Mouse (Mus musculus): ENCODE measurements at regions not wholly inside any gene's neighbourhood (a gene's known extent, or its start where the extent isn't known, plus 50 kb on each side); places are given as distances from the start of the nearest gene placed in this dataset.
A peak's percentile ranks its signal among the peaks of the same experiment; 100 is the strongest.
"Not testable (repeated sequence)": the region's sequence is repeated elsewhere in the genome, so short reads cannot be mapped to it uniquely, and the experiment has no call there.

DNA sequence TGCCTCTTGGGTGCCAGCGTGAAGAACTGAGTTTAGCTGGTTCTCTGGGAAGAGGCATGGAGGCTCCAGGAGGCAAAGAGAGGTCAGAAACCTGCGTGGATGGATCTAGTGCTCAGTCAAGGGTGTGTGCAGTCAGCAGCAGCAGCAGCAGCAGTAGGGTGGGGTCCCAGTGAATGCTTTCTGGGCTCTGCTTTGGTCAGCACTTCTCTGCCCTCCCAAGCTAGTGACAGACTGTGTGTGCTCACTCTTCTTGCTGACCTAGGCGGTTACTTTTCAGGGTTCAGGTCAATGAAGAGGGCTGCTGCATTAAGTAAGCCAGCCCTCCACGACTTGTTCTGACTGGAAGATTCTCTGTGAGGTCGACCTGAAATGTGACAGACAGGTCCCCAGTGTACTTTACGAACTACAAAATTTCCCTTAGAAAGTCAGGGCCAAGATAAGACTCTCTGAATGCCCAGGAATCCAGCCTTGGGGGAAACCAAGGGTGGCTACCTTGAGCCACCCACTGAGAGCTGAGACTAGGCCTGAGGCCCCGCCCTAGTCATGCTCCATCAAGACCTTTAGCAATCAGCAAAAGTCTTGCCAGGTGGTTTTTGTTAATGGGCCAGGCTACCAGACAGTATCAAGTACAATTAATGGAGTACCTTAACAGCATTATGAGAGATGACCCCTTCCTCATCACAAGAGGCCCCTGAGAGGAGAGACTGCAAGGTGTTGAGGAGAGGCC, 114.9 kb upstream of the Lemd2 start:
- DNase-seq (ENCODE audit: low spot score in 2 of 2) = no peak

DNA sequence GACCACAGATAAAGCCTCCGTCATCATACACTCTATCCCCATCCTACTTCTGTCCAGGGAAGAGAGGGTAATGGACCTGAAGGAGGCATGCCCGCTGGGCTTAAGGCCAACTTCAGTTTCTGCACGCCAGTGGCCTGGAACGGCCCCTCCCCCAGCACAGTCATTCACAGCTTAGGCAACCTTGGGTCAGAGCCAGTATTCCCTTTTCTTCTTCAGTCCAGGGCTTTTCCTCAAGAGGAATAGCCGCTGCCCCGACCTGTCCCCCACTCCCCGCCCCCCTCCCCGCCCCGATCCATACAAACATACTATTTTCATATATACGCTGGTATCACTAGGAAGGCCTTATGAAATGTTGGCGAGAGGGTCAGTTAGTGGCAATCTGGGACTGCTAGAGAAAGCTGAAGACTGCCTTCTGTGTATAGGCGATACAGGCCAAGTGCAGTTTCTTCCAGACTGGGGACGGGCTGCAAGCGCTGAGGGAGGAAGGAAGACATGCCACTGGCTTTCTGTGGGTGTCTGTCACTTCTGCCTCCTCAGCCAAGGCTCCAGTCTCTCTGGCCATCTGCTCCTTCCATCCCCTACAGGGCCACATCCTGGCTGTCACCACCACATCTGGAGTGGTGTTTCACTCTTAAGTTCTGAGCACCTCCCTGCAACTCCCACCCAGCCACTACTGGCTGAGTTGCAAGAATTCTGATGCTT, 113.5 kb upstream of the Lemd2 start:
- DNase-seq (ENCODE audit: low spot score in 2 of 2) = peak in 1 of 2 experiments; percentile 68

DNA sequence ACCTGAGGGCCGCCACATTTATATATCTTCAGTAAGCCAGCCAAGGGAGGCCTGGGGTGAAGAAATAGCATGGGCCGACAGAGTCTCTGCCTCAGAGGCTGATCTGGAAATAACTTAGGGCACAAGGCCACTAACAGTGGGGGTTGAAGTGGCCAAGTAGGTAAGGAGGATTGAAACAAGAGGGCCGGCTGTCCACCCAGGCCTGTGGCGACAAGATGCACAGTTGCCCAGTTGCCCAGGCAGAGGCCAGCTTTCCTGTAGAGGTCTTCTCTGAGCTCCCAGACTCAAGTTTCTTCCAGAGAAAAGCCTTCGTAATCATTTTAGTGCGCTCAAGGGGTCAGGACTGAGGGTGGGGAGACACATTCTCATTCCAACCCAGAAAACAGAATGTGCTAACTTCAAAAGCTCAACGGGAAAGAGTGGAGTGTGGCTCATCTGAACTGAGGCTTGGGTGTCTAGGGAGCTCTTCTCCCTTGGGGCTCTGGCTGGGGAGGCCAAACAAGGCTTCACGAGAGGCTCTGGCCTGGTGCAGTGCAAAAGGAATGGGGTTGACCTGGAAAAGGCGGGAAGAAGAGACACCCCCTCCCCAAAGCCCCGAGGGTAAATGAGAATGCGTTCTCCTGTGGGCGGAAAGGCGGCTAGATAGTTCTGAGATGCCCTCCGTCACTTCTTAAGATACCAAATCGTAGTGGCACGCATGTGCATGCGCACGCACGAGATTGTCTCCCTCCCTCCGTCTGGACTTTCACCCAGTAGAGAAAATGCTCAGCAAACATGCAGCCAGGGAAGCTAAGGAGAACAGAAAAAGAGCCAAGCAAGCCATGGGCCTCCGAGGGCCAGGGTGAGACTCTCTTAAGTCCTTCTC, 112.7 kb upstream of the Lemd2 start:
- no peak for DNase-seq (ENCODE audit: low spot score in 2 of 2)

DNA sequence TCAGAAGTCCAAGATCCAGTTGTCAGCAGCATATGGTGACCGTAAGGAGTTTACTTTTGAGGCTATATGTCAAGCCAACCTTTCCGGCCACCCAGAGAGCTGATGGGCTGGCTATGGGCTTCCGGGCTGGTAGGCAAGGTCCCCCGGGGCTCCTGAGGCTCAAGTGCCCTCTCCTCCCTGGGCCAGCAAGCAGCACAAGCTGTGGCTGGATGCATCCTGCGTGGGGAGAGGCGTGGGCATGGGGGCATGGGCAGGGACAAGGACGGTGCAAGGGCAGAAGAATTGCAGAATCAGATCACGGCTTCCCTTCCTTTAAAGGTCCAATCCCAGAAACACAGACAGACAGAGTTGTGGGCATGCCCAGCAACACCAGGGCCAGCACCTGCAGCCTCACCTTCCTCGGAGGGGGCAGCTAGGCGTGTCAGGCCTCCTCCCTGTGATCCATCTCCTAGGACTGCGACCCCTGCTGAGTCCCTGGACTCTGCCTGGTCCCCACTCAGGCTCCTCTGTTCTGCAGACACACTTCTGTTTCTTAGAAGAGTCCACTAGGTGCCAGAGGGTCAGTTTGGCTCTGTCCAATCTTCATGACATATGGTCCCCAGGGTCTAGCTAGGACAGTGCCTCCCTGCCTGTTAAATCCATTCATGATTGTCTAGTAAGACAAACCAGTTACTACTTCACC, 111.8 kb upstream of the Lemd2 start:
- no peak for DNase-seq (ENCODE audit: low spot score in 2 of 2)

DNA sequence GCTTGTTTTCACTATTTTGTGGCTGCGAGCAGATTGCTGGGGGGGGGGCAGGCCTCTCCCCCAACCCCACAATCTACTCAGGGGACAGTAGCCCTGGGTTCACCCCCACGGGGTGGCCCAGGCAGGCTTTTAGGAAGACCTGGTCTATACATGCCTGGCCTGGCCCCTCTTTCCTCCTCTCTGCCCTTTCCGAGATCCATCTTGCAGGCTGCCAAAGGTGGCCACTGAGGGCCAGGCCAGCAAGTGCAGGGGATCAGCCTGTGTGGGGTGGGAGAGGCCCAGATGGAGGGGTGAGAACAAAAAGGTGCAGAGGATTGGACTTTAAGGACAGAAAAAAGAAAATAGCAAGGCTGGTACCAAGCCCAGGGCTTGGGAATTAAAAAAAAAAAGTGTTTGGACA, 111.2 kb upstream of the Lemd2 start:
- DNase-seq (ENCODE audit: low spot score in 2 of 2) = no peak

DNA sequence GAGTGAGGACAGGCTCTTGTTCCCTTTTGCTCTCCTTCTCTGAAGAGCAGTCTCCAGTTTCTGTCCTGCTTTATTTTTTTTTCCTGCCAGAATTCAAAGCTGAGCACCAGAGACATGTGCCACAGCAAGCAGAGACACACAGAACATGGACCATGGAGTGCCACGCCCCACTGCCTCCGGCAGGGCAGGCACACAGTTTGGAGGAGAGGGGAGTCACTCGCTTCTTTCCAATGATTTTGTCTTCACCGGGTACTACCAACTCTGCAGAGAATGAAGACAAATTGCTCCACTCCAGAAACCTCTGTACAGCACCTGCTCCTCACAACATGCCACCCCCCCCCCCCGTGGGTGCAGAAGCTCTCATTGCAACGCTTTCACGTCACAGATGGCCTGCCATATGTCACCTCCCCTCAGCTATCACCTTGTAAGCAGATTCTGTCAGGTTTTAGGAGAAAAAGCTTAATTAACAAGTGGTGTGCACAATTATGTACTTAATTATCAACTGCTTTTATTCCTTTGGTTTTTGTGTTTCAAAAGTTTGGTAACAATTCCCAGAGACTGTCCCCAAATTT, 110.6 kb upstream of the Lemd2 start:
- DNase-seq (ENCODE audit: low spot score in 2 of 2) = no peak

DNA sequence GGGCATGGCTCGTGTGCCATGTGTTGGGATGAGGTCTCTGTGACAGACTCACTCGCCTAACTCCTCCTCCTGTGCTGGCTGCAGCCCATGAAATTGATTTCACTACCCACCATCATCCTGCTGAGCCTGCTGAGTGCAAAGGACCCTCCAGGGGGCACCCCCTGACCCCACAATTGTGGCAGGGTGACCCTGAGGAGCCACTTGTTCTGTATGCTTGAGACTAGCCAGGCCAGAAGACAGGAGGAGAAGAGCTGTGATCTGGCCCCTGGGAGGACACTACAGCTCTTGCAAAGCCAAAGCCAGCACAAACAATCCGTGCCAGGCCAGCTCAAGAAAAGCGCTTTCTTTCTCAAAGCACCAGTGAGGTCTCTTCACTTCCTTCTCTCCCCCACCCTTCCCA, 104.7 kb upstream of the Lemd2 start:
- DNase-seq (ENCODE audit: low spot score in 2 of 2) = no peak

DNA sequence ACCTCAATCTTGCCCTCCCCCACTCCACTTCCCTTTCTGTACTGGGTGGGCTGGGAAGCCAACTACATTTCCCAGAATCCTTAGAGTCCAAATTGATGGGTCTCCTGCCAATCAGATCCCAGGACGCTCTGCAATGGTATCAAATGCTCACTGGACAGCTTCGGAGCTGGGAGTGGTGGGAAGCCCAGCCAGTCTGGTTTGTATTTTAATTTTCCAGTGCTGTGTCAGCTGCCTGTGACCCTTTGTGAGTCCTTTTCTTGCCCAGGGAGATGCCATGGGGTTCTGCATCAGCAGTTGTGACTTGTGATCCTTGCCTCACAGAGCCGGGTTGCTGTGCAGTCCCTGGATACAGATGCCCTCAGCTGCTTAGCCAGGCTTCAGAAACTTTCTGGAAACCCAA, 100.6 kb upstream of the Lemd2 start:
- no peak for DNase-seq (ENCODE audit: low spot score in 2 of 2)

DNA sequence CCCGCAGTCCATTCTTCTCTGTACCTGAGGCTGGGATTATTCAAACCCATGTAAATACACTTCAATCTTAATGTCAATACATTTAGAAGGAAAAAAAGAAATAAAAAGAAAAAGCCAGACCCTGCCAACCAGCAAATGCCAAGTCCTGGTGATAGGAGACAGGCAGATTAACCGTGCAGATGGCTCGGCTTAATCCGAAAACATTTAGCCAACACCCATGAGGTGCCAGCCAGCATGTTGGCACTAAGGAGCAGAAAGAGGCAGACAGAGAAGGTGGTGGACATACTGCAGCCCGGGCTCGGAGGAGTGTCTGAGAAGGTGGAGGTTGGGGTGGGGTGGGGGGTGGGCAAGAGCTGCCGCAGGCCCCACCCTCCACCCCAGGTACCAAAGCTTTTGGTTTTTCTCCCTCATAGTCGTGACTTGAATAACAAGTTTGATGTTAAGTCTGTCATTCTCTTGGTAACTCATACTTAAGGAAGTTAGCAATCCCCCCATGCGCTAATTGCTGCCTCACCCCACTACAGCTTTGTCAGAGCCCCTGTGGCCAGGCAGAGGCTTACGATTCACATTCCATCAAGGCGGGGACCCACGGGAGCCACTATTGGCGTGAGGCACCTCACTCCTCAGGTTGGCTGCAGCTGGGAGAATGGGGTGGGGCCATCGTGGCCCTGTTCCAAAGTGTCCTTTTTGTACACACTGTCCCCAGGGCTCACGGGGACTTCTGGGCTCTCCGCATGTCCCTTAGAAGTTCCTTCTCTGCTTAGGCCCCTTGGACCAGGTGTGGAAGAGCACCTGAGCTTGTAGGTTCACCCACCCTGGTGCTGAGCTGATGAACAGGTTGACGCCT, 99.6 kb upstream of the Lemd2 start:
- DNase-seq (ENCODE audit: low spot score in 2 of 2) = no peak

DNA sequence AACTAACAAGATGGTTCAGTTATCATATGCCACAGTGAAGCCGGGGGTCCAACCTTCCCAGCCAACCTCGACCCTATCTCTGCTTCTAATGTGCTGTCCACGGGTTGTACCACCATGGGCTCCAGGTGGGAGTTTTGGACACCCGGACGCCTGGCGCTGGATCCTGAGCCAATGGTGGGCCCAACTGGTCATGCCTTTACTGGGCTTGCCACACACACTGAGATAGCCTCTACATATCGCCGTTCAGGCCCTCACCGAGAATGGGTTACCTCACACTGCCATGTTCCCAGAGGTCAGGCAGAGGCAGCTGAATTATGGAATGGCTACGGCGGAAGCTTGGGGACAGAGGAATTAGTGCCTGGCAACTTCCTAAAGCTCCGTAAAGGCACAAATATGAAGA, 98.8 kb upstream of the Lemd2 start:
- no peak for DNase-seq (ENCODE audit: low spot score in 2 of 2)

DNA sequence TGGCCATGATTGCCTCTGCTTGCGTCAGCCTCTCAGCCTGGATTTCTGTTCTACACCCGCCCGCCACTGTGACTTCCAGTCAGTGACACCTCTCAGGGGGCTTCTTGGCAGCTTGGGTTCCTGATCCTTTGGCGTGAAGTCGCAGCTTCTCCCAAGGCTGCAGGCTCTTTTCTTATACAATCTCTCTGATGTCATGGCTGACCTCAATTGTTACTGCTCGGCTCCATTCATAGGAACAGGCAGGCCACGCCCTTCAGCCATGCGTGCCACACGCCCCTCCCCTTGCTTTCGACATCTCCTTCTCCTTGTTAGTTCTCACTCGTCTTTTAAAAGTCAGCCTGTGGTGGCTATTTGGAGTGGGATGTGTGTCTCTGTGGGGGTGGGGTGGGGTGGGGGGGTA, 97.1 kb upstream of the Lemd2 start:
- no peak for DNase-seq (ENCODE audit: low spot score in 2 of 2)

DNA sequence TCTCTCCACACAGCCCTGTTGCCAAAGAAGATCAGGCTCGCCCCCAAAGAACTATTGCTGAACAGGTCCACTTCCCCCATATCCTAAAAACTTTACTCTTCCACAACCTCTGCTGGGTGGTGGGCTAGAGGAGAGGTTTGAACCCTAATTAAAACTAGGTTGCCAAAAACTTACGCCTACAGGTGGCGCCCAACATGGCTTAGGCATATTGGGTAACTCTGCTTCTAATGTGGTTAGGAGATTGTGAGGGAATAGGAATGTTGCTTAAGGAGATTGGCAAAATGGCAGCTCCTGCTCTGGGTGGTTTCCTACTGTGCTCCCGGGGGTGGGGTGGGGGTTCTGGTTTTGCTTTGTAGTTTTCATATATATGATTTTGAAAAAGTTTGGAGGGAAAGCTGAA, 95.0 kb upstream of the Lemd2 start:
- no peak for DNase-seq (ENCODE audit: low spot score in 2 of 2)

DNA sequence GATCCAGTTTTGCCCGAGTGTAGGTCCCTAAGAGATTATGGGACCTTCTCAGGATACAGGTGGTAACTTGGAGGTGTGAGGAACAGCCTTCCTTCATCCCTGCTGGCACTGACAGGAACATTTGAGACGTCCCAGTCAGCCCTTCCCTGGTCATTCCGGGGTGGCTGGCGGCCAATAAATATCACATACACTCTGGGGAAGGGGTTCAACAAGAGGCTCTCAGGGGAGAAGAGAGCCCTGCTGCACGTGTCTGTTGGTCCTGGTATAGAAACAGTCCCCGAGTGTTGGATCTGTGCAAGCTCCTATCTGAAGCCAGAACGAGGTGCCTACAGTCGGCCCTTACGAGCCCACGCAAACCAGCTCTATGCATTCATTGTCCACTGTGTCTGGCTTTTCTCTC, 94.1 kb upstream of the Lemd2 start:
- DNase-seq (ENCODE audit: low spot score in 2 of 2) = no peak

DNA sequence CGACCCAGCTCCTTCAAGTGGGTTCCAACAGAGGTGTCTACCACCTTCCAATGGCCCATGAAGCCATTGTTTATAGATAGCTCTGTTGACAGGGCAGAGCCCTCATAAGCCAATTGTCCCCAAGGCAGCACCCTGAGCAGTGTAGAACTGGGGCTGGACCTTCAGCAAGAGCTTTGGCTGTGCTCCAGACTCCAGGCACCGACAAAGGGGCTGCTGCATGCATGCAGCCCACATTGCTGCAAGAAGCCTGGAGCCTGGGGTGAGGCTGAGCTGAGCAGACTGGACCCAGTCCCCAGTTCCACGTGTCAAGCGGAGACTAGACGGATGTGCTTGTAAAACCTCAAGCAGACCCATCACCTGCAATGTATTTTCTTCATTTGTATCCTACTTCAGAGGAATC, 91.9 kb upstream of the Lemd2 start:
- DNase-seq (ENCODE audit: low spot score in 2 of 2) = no peak

DNA sequence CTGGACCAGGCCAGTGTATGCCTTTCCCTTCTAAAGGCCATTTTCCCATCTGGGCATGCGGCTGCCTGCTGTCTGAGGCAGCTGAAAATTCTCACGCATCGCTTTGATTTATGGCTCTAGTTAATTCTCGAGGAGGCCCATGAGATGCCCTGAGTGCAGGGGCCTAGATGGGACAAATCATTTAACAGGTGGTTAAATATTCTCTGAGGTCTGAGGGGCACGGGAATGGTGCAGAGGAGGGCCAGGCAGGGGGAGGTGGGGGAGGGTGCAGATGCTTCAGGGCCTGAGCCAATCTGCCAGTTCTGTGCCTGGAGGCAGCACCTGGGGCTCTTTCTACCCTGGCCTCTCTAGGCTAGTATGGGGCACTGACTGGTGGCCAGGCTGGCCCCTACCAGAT, 89.9 kb upstream of the Lemd2 start:
- DNase-seq (ENCODE audit: low spot score in 2 of 2) = no peak

DNA sequence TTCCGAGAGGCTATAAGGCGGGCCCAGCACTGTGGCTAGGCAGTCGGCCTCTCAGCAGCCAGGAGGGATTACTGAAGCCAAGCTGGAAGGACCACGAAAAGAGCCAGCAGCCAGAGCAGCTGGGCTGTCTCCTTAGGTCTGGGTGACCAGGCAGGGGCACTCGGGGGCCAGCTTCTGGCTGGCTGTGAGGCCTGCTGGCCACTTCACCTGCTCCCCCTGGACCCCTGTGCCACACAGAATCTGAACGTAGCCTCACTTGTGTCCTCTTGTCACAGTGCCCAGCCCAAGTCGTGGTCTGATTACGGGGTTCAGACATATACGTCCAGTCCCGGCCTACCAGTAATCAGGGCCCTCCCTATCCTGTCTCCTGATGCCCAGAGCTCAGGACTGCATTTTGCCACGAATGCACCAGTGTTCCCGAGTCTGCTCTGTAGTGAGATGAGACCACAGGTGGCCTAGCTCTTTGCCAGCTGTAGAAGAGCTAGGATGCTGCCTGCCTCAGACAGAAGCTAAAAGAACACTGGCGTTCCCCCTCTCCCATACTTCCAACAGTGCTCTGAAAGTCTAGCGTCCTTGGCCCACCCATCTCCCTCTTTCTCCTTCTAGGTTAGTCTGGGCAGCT, 89.4 kb upstream of the Lemd2 start:
- no peak for DNase-seq (ENCODE audit: low spot score in 2 of 2)

DNA sequence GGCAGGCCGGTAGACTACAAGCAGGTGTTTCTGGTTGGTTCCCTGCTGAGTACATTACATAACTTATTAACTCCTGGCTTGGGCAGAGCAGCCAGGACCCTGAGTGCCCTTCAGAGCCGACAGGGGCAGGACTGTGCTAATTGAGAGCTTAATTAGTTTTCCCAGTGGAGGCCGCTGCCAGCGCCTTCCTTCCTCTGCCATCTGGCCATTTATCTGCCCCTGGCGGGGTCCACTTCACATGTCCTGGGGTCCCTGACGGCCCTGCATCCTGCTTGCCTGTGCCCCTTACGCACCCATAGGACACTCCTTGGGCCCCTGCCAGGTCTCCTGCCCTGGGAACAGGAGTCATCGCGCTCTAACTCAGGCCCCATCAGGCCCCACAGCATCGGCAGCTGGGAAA, 87.4 kb upstream of the Lemd2 start:
- no peak for DNase-seq (ENCODE audit: low spot score in 2 of 2)

DNA sequence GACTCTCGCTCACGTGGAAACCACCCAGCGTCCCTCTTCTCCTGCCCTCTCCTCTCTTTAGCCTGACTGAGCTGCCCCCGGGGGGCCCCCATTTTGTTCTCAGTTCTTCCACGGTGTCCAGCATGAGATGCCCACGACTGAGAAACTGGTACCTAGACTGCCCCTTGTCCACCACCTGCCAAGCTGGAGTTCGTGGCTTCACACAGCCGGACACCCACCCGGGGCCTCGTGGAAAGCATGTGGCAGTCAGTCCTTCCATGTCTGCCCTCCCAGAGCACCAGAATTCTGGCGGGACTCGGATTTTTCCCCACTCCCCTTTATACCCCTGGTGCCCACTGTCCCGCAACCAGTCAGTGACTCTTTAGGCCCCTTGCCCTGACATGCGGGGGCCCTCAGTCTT, 86.9 kb upstream of the Lemd2 start:
- no peak for DNase-seq (ENCODE audit: low spot score in 2 of 2)

DNA sequence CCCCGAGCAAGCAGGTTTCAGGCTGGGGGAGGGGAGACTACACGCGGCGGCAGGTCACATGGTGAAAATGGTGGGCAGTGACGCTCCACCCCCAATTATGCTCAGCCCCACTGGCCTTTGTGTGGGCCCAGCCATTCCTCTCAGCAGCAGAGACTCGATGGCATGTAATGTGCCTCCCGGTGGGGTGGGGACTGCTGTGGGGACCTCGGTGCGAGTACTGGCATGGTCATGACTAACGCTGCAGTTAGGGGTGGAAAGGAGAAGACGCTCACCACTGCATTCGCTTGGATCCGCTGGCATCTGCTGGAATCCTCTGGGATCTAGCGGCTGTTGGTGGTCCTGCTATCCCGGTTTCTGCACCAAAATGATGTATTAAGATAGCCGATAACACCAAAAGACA, 86.0 kb upstream of the Lemd2 start:
- DNase-seq (ENCODE audit: low spot score in 2 of 2) = no peak

DNA sequence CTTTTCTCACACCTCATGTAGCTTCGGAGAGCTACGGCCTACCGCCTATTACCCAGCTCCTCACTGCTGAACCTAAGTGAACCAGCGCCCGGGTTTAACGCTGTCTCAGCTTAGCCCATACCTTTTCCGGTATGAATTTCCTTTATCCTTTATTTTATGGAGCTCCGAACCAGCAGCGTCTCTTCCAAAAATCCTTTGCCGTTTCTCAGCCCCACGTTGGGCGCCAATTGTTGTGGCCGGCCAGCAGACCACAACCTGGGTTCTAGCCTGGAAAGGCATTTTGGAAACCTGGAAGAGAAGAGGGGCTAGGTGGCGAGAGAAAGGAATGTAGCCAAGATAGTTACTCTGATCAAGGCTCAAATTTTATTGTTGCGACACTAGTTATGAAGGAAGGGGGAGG, 85.5 kb upstream of the Lemd2 start:
- DNase-seq (ENCODE audit: low spot score in 2 of 2) = not testable (repeated sequence)

Measured in left cerebral cortex, adult 8-10 months (tissue).